Mouse (Mus musculus) megakaryocyte-erythroid progenitor cell, adult 5-6 weeks (primary cell): ENCODE measurements around the gene Ttbk1. TPM values are rescaled to one million over a fixed set of nuclear protein-coding genes. Genes with fewer than 3 reads are reported as not detected.

Source experiments
- ATAC-seq: replicated peaks from 2 replicates; pipeline ENCODE4 v1.8.0; 2016; ENCODE audit warnings: mild to moderate bottlenecking, inconsistent platforms; ENCODE audit not compliant: severe bottlenecking, poor library complexity, low FRiP score, low TSS enrichment
- total RNA-seq, 2 experiments: library from RNA; stranded (forward) in 1 of 2; stranded (reverse) in 1 of 2; fragments of 200-1000, 215-1000 nt in 1 of 2; fragments of >200 nt in 1 of 2; fragmentation: Nextera tagmentation in 1 of 2; gene quantifications; 2 replicates each; pipeline ENCODE4 v1.2.3; 2014 to 2017

Ttbk1 gene
- total RNA-seq, 2 experiments from 2014 or later, result 0.14 TPM; not detected in 1

- 0 out of 2 replicates have a peak, but pooled peaks have one; percentile 62 for ATAC-seq
These were observed 50.7 kb downstream of the Ttbk1 start for GRCm38 (mm10) chr17:46436672-46437366.

- ATAC-seq, result no peak
These were observed 53.8 kb downstream of the Ttbk1 start for GRCm38 (mm10) chr17:46433627-46434026.

GRCm38 (mm10) chr17:46428761-46429414 is 58.6 kb downstream of the Ttbk1 start, which contains the start of gene Crip3:
Crip3 (plus strand) TSS chr17:46428926.
- ATAC-seq, result no peak

GRCm38 (mm10) chr17:46426496-46426895 is 61.0 kb downstream of the Ttbk1 start:
- no peak for ATAC-seq

DNA sequence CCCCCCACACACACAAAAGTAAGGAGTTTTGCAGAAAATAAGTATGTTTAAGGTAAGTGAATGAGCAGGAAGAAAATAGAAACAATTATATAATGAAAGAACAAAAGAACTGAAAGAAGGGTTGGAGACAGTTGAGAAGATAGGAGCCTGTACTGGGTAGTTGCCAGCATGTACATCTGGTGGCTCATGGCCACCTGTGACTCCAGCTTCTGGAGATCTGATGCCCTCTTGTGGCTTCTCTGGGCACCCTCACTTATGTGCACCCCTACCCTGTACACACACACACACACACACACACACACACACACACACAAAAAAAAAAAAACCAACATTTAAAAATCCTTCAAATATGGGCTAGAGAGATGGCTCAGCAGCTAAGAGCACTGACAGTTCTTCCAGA is 67.8 kb downstream of the Ttbk1 start:
- ATAC-seq, result no peak

DNA sequence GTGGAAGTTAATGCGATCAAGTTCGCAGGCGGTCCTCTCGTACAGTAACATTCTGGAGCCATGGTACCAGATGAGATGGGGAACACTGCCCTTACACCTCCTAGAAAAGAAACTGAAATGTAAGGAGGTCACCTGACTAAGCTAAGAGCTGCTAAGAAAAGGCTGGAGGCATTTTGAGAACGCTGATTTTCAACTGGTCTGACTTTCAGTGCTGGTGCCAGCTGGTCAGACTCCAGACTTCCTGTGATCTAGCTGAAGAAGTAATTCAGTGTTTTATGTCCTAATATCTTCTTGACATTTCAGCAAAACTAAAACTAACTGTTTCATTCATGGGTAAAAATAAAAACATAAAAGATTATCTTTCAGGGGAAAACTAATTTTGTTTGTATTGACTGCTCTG is 68.8 kb downstream of the Ttbk1 start:
- ATAC-seq, result no peak

DNA sequence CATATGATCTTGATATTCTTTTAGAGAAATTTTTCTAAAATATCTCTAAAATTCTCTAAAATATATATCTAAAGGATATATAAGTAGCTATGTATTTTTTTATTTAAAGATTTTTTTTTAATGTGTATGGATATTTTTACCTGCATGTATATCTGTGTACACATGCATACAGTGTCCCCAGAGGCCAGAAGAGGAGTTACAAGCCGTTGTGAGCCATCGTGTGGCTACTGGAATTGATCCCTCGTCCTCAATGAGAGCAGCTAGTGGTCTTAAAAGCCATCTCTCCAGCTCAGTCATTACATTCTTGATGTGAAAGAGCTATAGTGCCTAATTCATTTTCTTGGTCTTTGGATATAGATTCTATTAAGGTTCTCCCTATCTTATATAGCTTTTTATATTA is 79.0 kb downstream of the Ttbk1 start:
- 0 out of 2 replicates have a peak, but pooled peaks have one; percentile 57 for ATAC-seq

- ATAC-seq, result no peak
These were observed 92.8 kb downstream of the Ttbk1 start for GRCm38 (mm10) chr17:46394631-46395030.

- ATAC-seq, result no peak; the same call in 1 of the 2 replicates
These were observed 94.5 kb downstream of the Ttbk1 start for GRCm38 (mm10) chr17:46393012-46393411.

Other genes starting within 250 kb of the Ttbk1 start
- 82.6 and 131 TPM in 2 replicates for gene Polr1c, start 239.6 kb downstream of the Ttbk1 start, total RNA-seq (2014; fragmentation: Nextera tagmentation)
- gene Polr1c, start 239.6 kb downstream of the Ttbk1 start, total RNA-seq (2017), result 54.1 and 89.4 TPM in 2 replicates
- gene Yipf3, start 239.6 kb downstream of the Ttbk1 start, total RNA-seq (2014; fragmentation: Nextera tagmentation), result 65.9 and 69.9 TPM in 2 replicates
- gene Yipf3, start 239.6 kb downstream of the Ttbk1 start, total RNA-seq (2017), result 32.9 and 38.5 TPM in 2 replicates
- 0.66 and 2.7 TPM in 2 replicates for gene Lrrc73, start 234.1 kb downstream of the Ttbk1 start, total RNA-seq (2014; fragmentation: Nextera tagmentation)
- 0.38 TPM in 1 of 2 replicates, not detected in the other for gene Lrrc73, start 234.1 kb downstream of the Ttbk1 start, total RNA-seq (2017)
- 20.1 and 24.5 TPM in 2 replicates for gene Tjap1, start 204.6 kb downstream of the Ttbk1 start, total RNA-seq (2014; fragmentation: Nextera tagmentation)
- 15.8 and 18.5 TPM in 2 replicates for gene Tjap1, start 204.6 kb downstream of the Ttbk1 start, total RNA-seq (2017)
- not detected in 2 replicates for gene Dlk2, start 190.3 kb downstream of the Ttbk1 start, total RNA-seq (2014; fragmentation: Nextera tagmentation)
- not detected in 2 replicates for gene Dlk2, start 190.3 kb downstream of the Ttbk1 start, total RNA-seq (2017)
- 5.8 and 7.0 TPM in 2 replicates for gene Abcc10, start 159.3 kb downstream of the Ttbk1 start, total RNA-seq (2014; fragmentation: Nextera tagmentation)
- gene Abcc10, start 159.3 kb downstream of the Ttbk1 start, total RNA-seq (2017), result 1.6 and 8.7 TPM in 2 replicates
- gene Zfp318, start 103.9 kb downstream of the Ttbk1 start, total RNA-seq (2014; fragmentation: Nextera tagmentation), result 14.3 and 22.2 TPM in 2 replicates
- gene Zfp318, start 103.9 kb downstream of the Ttbk1 start, total RNA-seq (2017), result 17.3 and 41.5 TPM in 2 replicates
- not detected in 2 replicates for gene Crip3, start 58.7 kb downstream of the Ttbk1 start, total RNA-seq (2014; fragmentation: Nextera tagmentation)
- not detected in 2 replicates for gene Crip3, start 58.7 kb downstream of the Ttbk1 start, total RNA-seq (2017)
- not detected in 2 replicates for gene Slc22a7, start 49.2 kb downstream of the Ttbk1 start, total RNA-seq (2014; fragmentation: Nextera tagmentation)
- gene Slc22a7, start 49.2 kb downstream of the Ttbk1 start, total RNA-seq (2017), result not detected in 2 replicates
- 49.4 and 60.5 TPM in 2 replicates for gene Dnph1, start 9.0 kb upstream of the Ttbk1 start, total RNA-seq (2014; fragmentation: Nextera tagmentation)
- gene Dnph1, start 9.0 kb upstream of the Ttbk1 start, total RNA-seq (2017), result 15.6 and 27.7 TPM in 2 replicates
- 14.1 and 19.6 TPM in 2 replicates for gene Cul9, start 58.7 kb upstream of the Ttbk1 start, total RNA-seq (2014; fragmentation: Nextera tagmentation)
- gene Cul9, start 58.7 kb upstream of the Ttbk1 start, total RNA-seq (2017), result 2.5 and 4.8 TPM in 2 replicates
- 26.2 and 44.3 TPM in 2 replicates for gene Srf, start 68.5 kb upstream of the Ttbk1 start, total RNA-seq (2014; fragmentation: Nextera tagmentation)
- gene Srf, start 68.5 kb upstream of the Ttbk1 start, total RNA-seq (2017), result 19.3 and 20.5 TPM in 2 replicates
- 0.12 and 0.20 TPM in 2 replicates for gene Ptk7, start 141.8 kb upstream of the Ttbk1 start, total RNA-seq (2014; fragmentation: Nextera tagmentation)
- 0.14 and 0.53 TPM in 2 replicates for gene Ptk7, start 141.8 kb upstream of the Ttbk1 start, total RNA-seq (2017)
- gene Klc4, start 158.3 kb upstream of the Ttbk1 start, total RNA-seq (2014; fragmentation: Nextera tagmentation), result 5.8 and 6.9 TPM in 2 replicates
- gene Klc4, start 158.3 kb upstream of the Ttbk1 start, total RNA-seq (2017), result 5.6 and 5.9 TPM in 2 replicates
- 74.7 and 190 TPM in 2 replicates for gene Mrpl2, start 158.6 kb upstream of the Ttbk1 start, total RNA-seq (2014; fragmentation: Nextera tagmentation)
- 82.2 and 97.0 TPM in 2 replicates for gene Mrpl2, start 158.6 kb upstream of the Ttbk1 start, total RNA-seq (2017)
- gene Cul7, start 162.7 kb upstream of the Ttbk1 start, total RNA-seq (2014; fragmentation: Nextera tagmentation), result 11.2 and 12.6 TPM in 2 replicates
- 6.6 and 12.6 TPM in 2 replicates for gene Cul7, start 162.7 kb upstream of the Ttbk1 start, total RNA-seq (2017)
- 16.1 and 23.4 TPM in 2 replicates for gene Rrp36, start 186.7 kb upstream of the Ttbk1 start, total RNA-seq (2014; fragmentation: Nextera tagmentation)
- 60.4 and 64.8 TPM in 2 replicates for gene Rrp36, start 186.7 kb upstream of the Ttbk1 start, total RNA-seq (2017)
- 74.7 and 75.2 TPM in 2 replicates for gene Mea1, start 191.1 kb upstream of the Ttbk1 start, total RNA-seq (2014; fragmentation: Nextera tagmentation)
- 71.6 and 85.7 TPM in 2 replicates for gene Mea1, start 191.1 kb upstream of the Ttbk1 start, total RNA-seq (2017)
- 102 and 104 TPM in 2 replicates for gene Klhdc3, start 193.2 kb upstream of the Ttbk1 start, total RNA-seq (2014; fragmentation: Nextera tagmentation)
- 28.6 and 33.4 TPM in 2 replicates for gene Klhdc3, start 193.2 kb upstream of the Ttbk1 start, total RNA-seq (2017)
- 41.3 and 52.0 TPM in 2 replicates for gene Ppp2r5d, start 217.4 kb upstream of the Ttbk1 start, total RNA-seq (2014; fragmentation: Nextera tagmentation)
- 35.9 and 57.2 TPM in 2 replicates for gene Ppp2r5d, start 217.4 kb upstream of the Ttbk1 start, total RNA-seq (2017)
- gene Pex6, start 223.8 kb upstream of the Ttbk1 start, total RNA-seq (2014; fragmentation: Nextera tagmentation), result 19.0 and 22.6 TPM in 2 replicates
- 7.5 and 11.7 TPM in 2 replicates for gene Pex6, start 223.8 kb upstream of the Ttbk1 start, total RNA-seq (2017)
- 6.5 TPM in 1 of 2 replicates, not detected in the other for gene Gnmt, start 241.5 kb upstream of the Ttbk1 start, total RNA-seq (2014; fragmentation: Nextera tagmentation)
- gene Gnmt, start 241.5 kb upstream of the Ttbk1 start, total RNA-seq (2017), result not detected in 2 replicates